Mouse (Mus musculus) E14TG2a.4 (cell line): ENCODE measurements around the gene Rabepk.

Experiments used
- H3K27me3 ChIP-seq: 2 replicates; pipeline ENCODE4 v1.6.1; 2014; ENCODE audit warnings: low read length, control low read depth; ENCODE audit not compliant: insufficient read depth
- H3K36me3 ChIP-seq: 2 replicates; pipeline ENCODE4 v1.6.1; 2014; ENCODE audit warnings: low read length, control low read depth; ENCODE audit not compliant: insufficient read depth
- H3K4me1 ChIP-seq: replicated peaks from 2 replicates; pipeline ENCODE4 v1.6.1; 2014; ENCODE audit warnings: low read depth, low read length, control low read depth
- H3K4me3 ChIP-seq: replicated peaks from 2 replicates; pipeline ENCODE4 v1.5.1; 2014; ENCODE audit warnings: mild to moderate bottlenecking, low read length
- H3K9me3 ChIP-seq: 2 replicates; pipeline ENCODE4 v1.6.1; 2014; ENCODE audit warnings: low read length, control low read depth
- CTCF ChIP-seq: conservative IDR thresholded peaks from 2 replicates; pipeline ENCODE4 v1.5.1; 2014; ENCODE audit warnings: low read length
- NANOG ChIP-seq: IDR thresholded peaks from 2 replicates; pipeline ENCODE4 v1.6.1; 2014; ENCODE audit warnings: borderline replicate concordance, low read length, mixed read lengths
- POU5F1 ChIP-seq: IDR thresholded peaks from 2 replicates; pipeline ENCODE4 v1.6.1; 2014; ENCODE audit warnings: low read length, borderline replicate concordance

Gene Rabepk

GRCm38 (mm10) chr2:34757341-34757740, 42.4 kb downstream of the Rabepk start:
- H3K9me3 ChIP-seq, result no peaks in the 10 kb centered on the region
- H3K4me3 ChIP-seq, result no peak overlapping the region
- TF ChIP-seq CTCF (no peak), NANOG (no peak), POU5F1 (no peak)
- H3K27me3 ChIP-seq, result no peaks in the 10 kb centered on the region
- H3K4me1 ChIP-seq, result peaks cover 19% of the 10 kb centered on the region
- no peaks in the 10 kb centered on the region for H3K36me3 ChIP-seq

DNA sequence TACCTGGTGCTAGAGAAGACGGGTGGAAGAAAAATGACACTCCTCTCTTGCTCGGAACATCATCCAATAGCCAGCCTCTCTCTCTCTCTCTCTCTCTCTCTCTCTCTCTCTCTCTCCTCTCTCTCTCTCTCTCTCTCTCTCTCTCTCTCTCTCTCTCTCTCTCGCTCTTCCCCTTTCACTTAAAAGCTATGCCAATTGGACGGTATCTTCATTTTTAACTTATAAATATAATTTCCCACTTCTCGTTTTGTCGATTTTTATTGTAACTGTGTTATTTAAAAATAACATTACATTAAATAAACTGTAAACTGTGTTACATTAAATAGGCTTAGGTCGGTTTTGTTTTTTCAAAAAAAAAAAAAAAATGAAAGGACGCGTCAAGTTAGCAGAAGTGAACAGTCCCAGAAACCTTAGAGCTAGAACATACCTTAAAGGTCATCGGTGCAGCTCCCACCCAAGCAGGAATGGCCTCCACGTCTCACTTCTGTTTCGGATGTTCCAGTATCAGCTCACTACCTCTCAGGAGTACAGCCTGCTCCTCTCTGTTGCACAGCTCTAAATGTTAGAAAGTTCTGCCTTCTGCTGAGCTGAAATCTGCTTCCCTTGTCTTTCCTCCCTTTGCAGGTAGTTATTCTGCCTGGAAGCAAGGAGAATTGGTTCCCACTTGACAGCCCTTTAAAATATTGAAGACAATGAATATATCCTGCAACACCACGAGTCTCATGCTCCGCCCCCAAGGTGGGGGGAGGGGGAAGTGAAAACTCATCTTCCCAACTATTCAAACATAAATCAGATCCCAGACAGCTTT, 45.0 kb downstream of the Rabepk start, which contains the start of gene Gapvd1:
TSS of gene Gapvd1 (minus strand) at position 682 of the 808 bp plus-strand sequence.
- TF ChIP-seq POU5F1 (no peak), NANOG (no peak), CTCF (no peak)
- peak within 1 kb of the TSS; percentile 87 for H3K4me3 ChIP-seq

GRCm38 (mm10) chr2:34753811-34754550, 45.7 kb downstream of the Rabepk start:
- Histone ChIP-seq H3K4me3 (peak overlapping the region; percentile 87), H3K4me1 (peaks cover 19% of the 10 kb centered on the region), H3K36me3 (no peaks in the 10 kb centered on the region), H3K27me3 (no peaks in the 10 kb centered on the region), H3K9me3 (no peaks in the 10 kb centered on the region)
- TF ChIP-seq CTCF (no peak), POU5F1 (no peak), NANOG (no peak)

More for the DNA sequence above, 45.0 kb downstream of the Rabepk start, which contains the start of gene Gapvd1:
- Histone ChIP-seq H3K36me3 (no peaks in the 10 kb centered on the region), H3K9me3 (no peaks in the 10 kb centered on the region), H3K27me3 (no peaks in the 10 kb centered on the region), H3K4me1 (peaks cover 19% of the 10 kb centered on the region)

GRCm38 (mm10) chr2:34750245-34750644, 49.5 kb downstream of the Rabepk start:
- H3K9me3 ChIP-seq, result no peaks in the 10 kb centered on the region
- peaks cover 5% of the 10 kb centered on the region; the same call in 1 of the 2 replicates for H3K36me3 ChIP-seq
- peaks cover 12% of the 10 kb centered on the region for H3K4me1 ChIP-seq
- H3K4me3 ChIP-seq, result no peak overlapping the region
- no peak for TF ChIP-seq CTCF
- TF ChIP-seq POU5F1, result no peak
- TF ChIP-seq NANOG, result no peak
- H3K27me3 ChIP-seq, result no peaks in the 10 kb centered on the region

DNA sequence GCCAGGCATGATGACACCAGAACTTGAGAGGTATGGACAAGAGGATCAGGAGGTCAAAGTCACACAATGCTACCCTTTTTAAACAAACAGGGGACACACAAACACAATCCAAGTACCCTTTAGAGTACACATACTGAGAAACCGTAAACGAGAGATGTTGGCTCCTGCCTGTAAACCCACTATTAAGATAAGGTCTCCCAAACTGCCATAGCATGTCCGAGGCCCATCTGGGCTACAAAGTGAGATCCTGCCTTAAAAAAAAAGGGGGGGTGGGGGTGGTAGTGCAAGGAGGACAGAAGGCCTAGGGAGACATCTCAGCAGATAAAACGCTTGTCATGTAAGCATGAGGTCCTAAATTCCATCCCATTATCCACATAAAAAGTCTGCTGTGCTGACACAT, 51.2 kb downstream of the Rabepk start:
- Histone ChIP-seq H3K4me3 (no peak overlapping the region), H3K9me3 (no peaks in the 10 kb centered on the region), H3K4me1 (peaks cover 9% of the 10 kb centered on the region), H3K36me3 (peaks cover 8% of the 10 kb centered on the region; the same call in 1 of the 2 replicates), H3K27me3 (no peaks in the 10 kb centered on the region)
- TF ChIP-seq NANOG (no peak), POU5F1 (no peak), CTCF (no peak)

- H3K36me3 ChIP-seq, result peaks cover 14% of the 10 kb centered on the region
- TF ChIP-seq NANOG (no peak), POU5F1 (no peak), CTCF (no peak)
- H3K4me3 ChIP-seq, result no peak overlapping the region
- no peaks in the 10 kb centered on the region for H3K27me3 ChIP-seq
- no peaks in the 10 kb centered on the region for H3K9me3 ChIP-seq
- H3K4me1 ChIP-seq, result peaks cover 17% of the 10 kb centered on the region
Measured at GRCm38 (mm10) chr2:34745673-34746072, 54.0 kb downstream of the Rabepk start.

DNA sequence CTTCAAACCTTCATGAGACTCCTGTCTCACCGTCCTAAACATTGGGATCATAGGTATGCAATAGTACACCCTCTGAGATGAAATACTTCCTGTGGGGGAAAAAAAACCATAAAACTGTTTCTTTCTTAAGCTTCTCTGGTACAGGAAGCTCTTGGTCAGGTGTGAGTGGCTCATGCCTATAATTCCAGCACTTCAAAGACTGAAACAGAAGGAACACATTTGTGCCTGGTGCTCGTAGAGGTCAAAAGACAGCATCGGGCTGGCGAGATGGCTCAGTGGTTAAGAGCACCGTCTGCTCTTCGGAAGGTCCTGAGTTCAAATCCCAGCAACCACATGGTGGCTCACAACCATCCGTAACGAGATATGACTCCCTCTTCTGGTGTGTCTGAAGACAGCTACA, 55.2 kb downstream of the Rabepk start:
- Histone ChIP-seq H3K9me3 (no peaks in the 10 kb centered on the region), H3K27me3 (no peaks in the 10 kb centered on the region), H3K4me3 (no peak overlapping the region), H3K4me1 (peaks cover 17% of the 10 kb centered on the region), H3K36me3 (peaks cover 14% of the 10 kb centered on the region)
- TF ChIP-seq POU5F1 (no peak), CTCF (no peak; the same call in 1 of the 2 replicates), NANOG (no peak)

DNA sequence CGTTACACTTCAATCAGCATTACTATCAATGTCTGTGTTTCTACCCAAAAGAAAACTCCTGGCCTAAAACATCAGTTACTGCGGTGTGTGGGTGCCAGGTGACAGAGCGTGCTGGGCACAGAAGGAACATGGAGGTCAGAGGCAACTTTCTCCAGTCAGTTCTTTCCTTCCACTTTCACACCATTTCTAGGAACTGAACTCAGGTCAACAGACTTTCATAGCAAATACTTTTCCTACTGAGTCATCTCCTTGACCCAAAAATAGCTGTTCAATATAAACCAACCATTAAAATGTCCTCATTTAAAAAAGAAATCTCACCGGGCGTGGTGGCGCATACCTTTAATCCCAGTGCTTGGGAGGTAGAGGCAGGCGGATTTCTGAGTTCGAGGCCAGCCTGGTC, 57.0 kb downstream of the Rabepk start:
- Histone ChIP-seq H3K27me3 (no peaks in the 10 kb centered on the region), H3K36me3 (peaks cover 14% of the 10 kb centered on the region), H3K4me3 (no peak overlapping the region), H3K4me1 (peaks cover 17% of the 10 kb centered on the region), H3K9me3 (no peaks in the 10 kb centered on the region)
- TF ChIP-seq POU5F1 (no peak), CTCF (no peak), NANOG (no peak)
